Mouse (Mus musculus) heart, adult 2 months (tissue): Measurements from ENCODE around the gene Gm49395.
A peak's percentile ranks its signal among the peaks of the same experiment; 100 is the strongest.

Experiments used
- CTCF ChIP-seq: fragments of 200-600 bp; IDR thresholded peaks from 2 replicates; pipeline ENCODE4 v1.8.1; 2022; ENCODE audit warnings: antibody characterized with exemption, mild to moderate bottlenecking, moderate library complexity
- EP300 ChIP-seq: fragments of 200-500 bp; IDR thresholded peaks from 2 replicates; pipeline ENCODE4 v1.6.1; 2011; ENCODE audit warnings: low read depth, low read length, control low read depth; ENCODE audit not compliant: insufficient read depth
- POLR2A ChIP-seq: fragments of 200-500 bp; IDR thresholded peaks from 2 replicates; pipeline ENCODE4 v1.6.1; 2011; ENCODE audit warnings: mild to moderate bottlenecking, low read depth, low read length, control low read depth; ENCODE audit not compliant: insufficient read depth

- no peak for TF ChIP-seq CTCF
- peak; percentile 61 for TF ChIP-seq EP300
- peak; percentile 96 for TF ChIP-seq POLR2A
Observed at GRCm38 (mm10) chr13:115090069-115090976, 11.4 kb downstream of the Gm49395 start, which contains the start of gene Pelo.
